Mouse (Mus musculus) small intestine, adult 10 weeks (tissue): ENCODE results near the gene Mlf2. TPM values are rescaled to one million over a fixed set of nuclear protein-coding genes. Genes with fewer than 3 reads are reported as not detected.

Experiments used
- polyA plus RNA-seq: library from polyadenylated mRNA; stranded (reverse); fragments of 350-450 nt; fragmentation: Illumina TruSeq; extraction: RNeasy Lipid Tissue Mini Kit (QIAGEN cat#74804); gene quantifications from one replicate; pipeline ENCODE4 v1.2.3, GENCODE M21; 2014; ENCODE audit warnings: low replicate concordance

The Mlf2 gene
- polyA plus RNA-seq: 12.7 TPM

GRCm38 (mm10) chr6:124930754-124931524, at the start of gene Mlf2:
TSS of gene Mlf2 (plus strand) at chr6:124931386.

GRCm38 (mm10) chr6:124887986-124888385, 43.2 kb upstream of the Mlf2 start, which contains the start of gene Cd4:
TSS of gene Cd4 (minus strand) at chr6:124888221.

GRCm38 (mm10) chr6:124911533-124912218, 19.5 kb upstream of the Mlf2 start, which contains the start of gene Lag3:
TSS of gene Lag3 (minus strand) at chr6:124911705.

GRCm38 (mm10) chr6:124919695-124920317, 11.4 kb upstream of the Mlf2 start, which contains the start of gene Ptms:
TSS of gene Ptms (minus strand) at chr6:124920103.

GRCm38 (mm10) chr6:124965088-124965719, 34.0 kb downstream of the Mlf2 start, which contains the start of gene Cops7a:
TSS of gene Cops7a (minus strand) at chr6:124965538.

Other genes starting within 250 kb of the Mlf2 start
- 8.9 TPM for gene Emg1, start 219.2 kb upstream of the Mlf2 start, polyA plus RNA-seq
- gene Phb2, start 219.1 kb upstream of the Mlf2 start, polyA plus RNA-seq: 27.4 TPM
- gene Ptpn6, start 192.7 kb upstream of the Mlf2 start, polyA plus RNA-seq: 0.89 TPM
- gene Grcc10, start 190.0 kb upstream of the Mlf2 start, polyA plus RNA-seq: 1.6 TPM
- gene Gm45234, start 175.4 kb upstream of the Mlf2 start, polyA plus RNA-seq: not detected
- gene Atn1, start 174.9 kb upstream of the Mlf2 start, polyA plus RNA-seq: 0.41 TPM
- gene Eno2, start 161.7 kb upstream of the Mlf2 start, polyA plus RNA-seq: 0.41 TPM
- gene Lrrc23, start 151.7 kb upstream of the Mlf2 start, polyA plus RNA-seq: not detected
- gene Spsb2, start 122.7 kb upstream of the Mlf2 start, polyA plus RNA-seq: not detected
- gene Tpi1, start 117.1 kb upstream of the Mlf2 start, polyA plus RNA-seq: 27.8 TPM
- gene Usp5, start 101.9 kb upstream of the Mlf2 start, polyA plus RNA-seq: 12.5 TPM
- 6.3 TPM for gene Cdca3, start 101.8 kb upstream of the Mlf2 start, polyA plus RNA-seq
- gene Gnb3, start 91.1 kb upstream of the Mlf2 start, polyA plus RNA-seq: not detected
- not detected for gene P3h3, start 73.6 kb upstream of the Mlf2 start, polyA plus RNA-seq
- not detected for gene Gpr162, start 67.4 kb upstream of the Mlf2 start, polyA plus RNA-seq
- 2.6 TPM for gene Cd4, start 43.2 kb upstream of the Mlf2 start, polyA plus RNA-seq
- gene Lag3, start 19.7 kb upstream of the Mlf2 start, polyA plus RNA-seq: not detected
- 75.4 TPM for gene Ptms, start 11.3 kb upstream of the Mlf2 start, polyA plus RNA-seq
- 17.0 TPM for gene Cops7a, start 34.2 kb downstream of the Mlf2 start, polyA plus RNA-seq
- gene Pianp, start 65.3 kb downstream of the Mlf2 start, polyA plus RNA-seq: 0.33 TPM
- gene Zfp384, start 77.8 kb downstream of the Mlf2 start, polyA plus RNA-seq: 12.7 TPM
- 18.8 TPM for gene Ing4, start 108.4 kb downstream of the Mlf2 start, polyA plus RNA-seq
- gene Acrbp, start 118.3 kb downstream of the Mlf2 start, polyA plus RNA-seq: 2.5 TPM
- gene Lpar5, start 136.5 kb downstream of the Mlf2 start, polyA plus RNA-seq: 1.6 TPM
- 31.1 TPM for gene Chd4, start 164.6 kb downstream of the Mlf2 start, polyA plus RNA-seq
- gene Nop2, start 200.5 kb downstream of the Mlf2 start, polyA plus RNA-seq: 0.33 TPM
- gene Iffo1, start 213.9 kb downstream of the Mlf2 start, polyA plus RNA-seq: 0.59 TPM
- gene Gapdh, start 235.1 kb downstream of the Mlf2 start, polyA plus RNA-seq: 39.7 TPM